Mouse (Mus musculus) intestine, embryonic 16.5 days (tissue): Measurements from ENCODE around the gene Gm20716. TPM values are rescaled to one million over a fixed set of nuclear protein-coding genes. Genes with fewer than 3 reads are reported as not detected.

ENCODE experiments used
- ATAC-seq: fragments of 200-750 bp; cut with Nextera tagmentation; 2 replicates; pipeline ENCODE4 v1.8.0; 2017; ENCODE audit warnings: moderate TSS enrichment, moderate library complexity
- H3K27ac ChIP-seq: fragments of 300-500 bp; sonication (generic); 2 replicates; pipeline ENCODE4 v1.5.1; 2014; ENCODE audit warnings: mild to moderate bottlenecking, low read length
- H3K27me3 ChIP-seq: fragments of 300-500 bp; sonication (generic); replicated peaks from 2 replicates; pipeline ENCODE4 v1.6.1; 2014; ENCODE audit warnings: low read length, control low read depth, mixed read lengths; ENCODE audit not compliant: control insufficient read depth, insufficient read depth
- H3K36me3 ChIP-seq: fragments of 300-500 bp; sonication (generic); 2 replicates; pipeline ENCODE4 v1.6.1; 2014; ENCODE audit warnings: low read length, control low read depth; ENCODE audit not compliant: control insufficient read depth, insufficient read depth
- H3K4me1 ChIP-seq: fragments of 300-500 bp; sonication (generic); 2 replicates; pipeline ENCODE4 v1.6.1; 2014; ENCODE audit warnings: low read length, control low read depth, mixed read lengths; ENCODE audit not compliant: control insufficient read depth, insufficient read depth
- H3K4me2 ChIP-seq: fragments of 300-500 bp; sonication (generic); 2 replicates; pipeline ENCODE4 v1.6.1; 2014; ENCODE audit warnings: low read depth, low read length, control low read depth
- H3K4me3 ChIP-seq: fragments of 300-500 bp; sonication (generic); 2 replicates; pipeline ENCODE4 v1.5.1; 2014; ENCODE audit warnings: mild to moderate bottlenecking, low read length
- H3K9ac ChIP-seq: fragments of 300-500 bp; sonication (generic); 2 replicates; pipeline ENCODE4 v1.6.1; 2014; ENCODE audit warnings: low read depth, low read length
- H3K9me3 ChIP-seq: fragments of 300-500 bp; sonication (generic); 2 replicates; pipeline ENCODE4 v1.6.1; 2016; ENCODE audit warnings: low read length, control low read depth; ENCODE audit not compliant: control insufficient read depth
- WGBS: fragments of 180-500 bp; shearing (Covaris S2); extraction: QIAGEN DNeasy Blood & Tissue Kit; methylation state at CpG from one replicate; pipeline ENCODE4 v1.1.7; 2014; 5-methylcytosine and 5-hydroxymethylcytosine counted together
- polyA plus RNA-seq: library from polyadenylated mRNA; unstranded; fragments of >200 nt; fragmentation: Nextera tagmentation; extraction: Ambion mirVana; gene quantifications from 2 replicates; pipeline ENCODE4 v1.2.1, GENCODE M21; 2015

The Gm20716 gene
- polyA plus RNA-seq, 1 experiment from 2014 or later = 10.2 TPM

DNA sequence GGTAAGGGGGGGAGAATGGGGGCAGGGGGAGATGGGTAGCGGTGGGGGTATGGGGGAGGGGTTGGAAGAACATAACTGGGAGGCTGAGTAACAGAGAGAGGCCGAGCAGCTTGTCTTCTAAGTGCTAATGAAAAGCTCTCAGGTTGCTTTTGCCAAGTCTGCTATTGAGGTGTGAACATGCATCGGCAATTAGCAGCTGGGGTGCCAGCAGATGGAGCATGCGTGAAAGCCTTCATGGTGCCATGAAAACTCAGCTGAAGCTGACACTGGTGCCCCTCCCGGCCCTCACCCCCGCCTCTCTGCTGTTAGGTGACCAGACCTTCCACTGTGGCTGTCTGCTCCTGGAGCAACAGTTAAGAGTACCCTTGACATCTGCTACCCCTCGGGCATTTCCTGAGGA lies 23.7 kb upstream of the Gm20716 start:
- H3K9ac ChIP-seq = no peak overlapping the region
- H3K27ac ChIP-seq = no peak overlapping the region
- 50% methylated on average over 7 of the region's 7 CpGs for WGBS
- no peak overlapping the region for H3K4me2 ChIP-seq
- no peaks in the 10 kb centered on the region for H3K4me1 ChIP-seq
- ATAC-seq = no peak
- H3K36me3 ChIP-seq = no peaks in the 10 kb centered on the region
- no peaks in the 10 kb centered on the region for H3K9me3 ChIP-seq
- no peak overlapping the region for H3K4me3 ChIP-seq
- H3K27me3 ChIP-seq = no peaks in the 10 kb centered on the region

DNA sequence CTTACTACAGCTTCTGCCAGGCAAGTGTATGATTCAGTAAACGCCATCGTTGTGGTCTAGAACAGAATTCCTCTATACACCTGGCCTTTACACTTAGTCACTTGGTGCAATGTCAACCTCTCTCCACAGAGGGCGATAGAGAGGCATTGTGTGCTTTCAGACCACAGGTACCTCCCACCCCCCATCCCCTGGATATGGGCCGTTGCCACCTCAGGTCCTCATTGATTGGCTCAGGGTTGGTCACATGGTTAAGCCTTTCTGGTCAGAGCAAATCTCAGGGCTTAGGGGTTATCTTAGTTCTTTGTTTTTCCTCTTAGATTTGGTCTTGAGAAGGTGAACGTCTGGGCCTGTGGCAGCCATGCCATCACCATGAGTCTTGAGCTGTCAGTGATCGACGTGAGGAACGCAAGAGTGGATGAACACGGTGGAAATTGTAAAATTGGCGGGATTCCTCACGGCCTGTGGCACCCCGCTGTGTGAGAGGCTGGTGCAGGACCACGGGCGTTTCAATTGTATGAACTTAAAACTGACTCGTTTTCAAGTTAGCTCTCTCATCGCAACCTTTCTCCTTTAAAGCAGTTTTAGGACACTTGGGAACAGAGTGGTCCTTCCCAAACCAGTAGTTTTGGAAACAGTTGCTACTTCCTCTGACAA lies 22.6 kb upstream of the Gm20716 start:
- 16% methylated on average over 16 of the region's 16 CpGs for WGBS
- no peaks in the 10 kb centered on the region for H3K27me3 ChIP-seq
- H3K9me3 ChIP-seq = no peaks in the 10 kb centered on the region
- H3K4me3 ChIP-seq = no peak overlapping the region
- no peaks in the 10 kb centered on the region for H3K4me1 ChIP-seq
- no peak for ATAC-seq
- no peak overlapping the region for H3K4me2 ChIP-seq
- no peak overlapping the region for H3K9ac ChIP-seq
- no peak overlapping the region for H3K27ac ChIP-seq
- H3K36me3 ChIP-seq = no peaks in the 10 kb centered on the region

DNA sequence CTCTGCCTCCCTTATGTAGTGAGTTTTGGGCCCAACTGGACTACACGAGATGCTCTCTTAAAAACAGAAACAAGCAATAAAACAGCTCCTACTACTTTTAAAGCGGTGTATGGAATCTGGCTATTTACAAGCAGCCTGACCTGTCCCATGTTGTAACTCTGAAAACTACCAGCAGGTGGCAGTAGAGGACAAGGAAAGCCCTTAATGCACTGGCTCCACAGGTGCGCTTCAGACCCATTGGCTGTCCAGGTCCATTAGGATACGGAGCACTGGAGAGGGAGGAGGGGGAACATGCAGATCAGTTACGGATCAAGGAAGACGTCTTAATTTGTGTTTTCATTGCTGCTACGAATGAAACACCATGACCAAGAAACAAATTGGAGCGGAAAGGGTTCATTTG lies 20.1 kb upstream of the Gm20716 start:
- no peak overlapping the region for H3K4me2 ChIP-seq
- peak; percentile 70 for ATAC-seq
- H3K4me1 ChIP-seq = no peaks in the 10 kb centered on the region
- H3K27ac ChIP-seq = no peak overlapping the region
- H3K4me3 ChIP-seq = no peak overlapping the region
- no peaks in the 10 kb centered on the region for H3K27me3 ChIP-seq
- H3K9me3 ChIP-seq = no peaks in the 10 kb centered on the region
- no peak overlapping the region for H3K9ac ChIP-seq
- no peaks in the 10 kb centered on the region for H3K36me3 ChIP-seq
- WGBS = 18% methylated on average over 8 of the region's 8 CpGs

DNA sequence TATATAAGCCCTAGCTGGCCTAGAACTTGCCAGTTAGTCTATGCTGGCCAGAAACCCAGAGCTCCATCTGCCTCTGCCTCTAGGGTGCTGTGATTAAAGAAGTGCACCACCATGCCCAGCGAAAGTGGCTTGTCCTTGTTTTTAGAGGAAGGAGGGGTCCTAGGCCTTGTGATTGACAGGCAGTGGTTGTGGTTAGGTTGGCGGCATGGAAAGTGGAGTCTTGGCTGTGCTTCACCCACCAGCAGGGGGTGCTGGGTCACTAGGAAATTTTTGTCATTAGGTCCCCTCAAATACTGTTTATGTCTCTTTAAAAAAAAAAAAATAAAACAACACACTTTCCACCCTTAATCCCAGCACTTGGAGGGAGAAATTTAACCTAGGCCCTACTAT lies 18.7 kb upstream of the Gm20716 start:
- Histone ChIP-seq H3K4me3 (no peak overlapping the region), H3K27ac (no peak overlapping the region), H3K9me3 (no peaks in the 10 kb centered on the region), H3K9ac (no peak overlapping the region), H3K27me3 (no peaks in the 10 kb centered on the region), H3K36me3 (no peaks in the 10 kb centered on the region), H3K4me1 (no peaks in the 10 kb centered on the region), H3K4me2 (no peak overlapping the region)
- ATAC-seq = no peak
- 41% methylated on average over 2 of the region's 2 CpGs for WGBS

- no peak overlapping the region for H3K9ac ChIP-seq
- H3K27ac ChIP-seq = no peak overlapping the region
- ATAC-seq = no peak
- no peaks in the 10 kb centered on the region for H3K27me3 ChIP-seq
- H3K9me3 ChIP-seq = no peaks in the 10 kb centered on the region
- H3K4me2 ChIP-seq = no peak overlapping the region
- H3K4me1 ChIP-seq = no peaks in the 10 kb centered on the region
- 79% methylated on average over 8 of the region's 8 CpGs for WGBS
- no peaks in the 10 kb centered on the region for H3K36me3 ChIP-seq
- no peak overlapping the region for H3K4me3 ChIP-seq
These were observed 18.1 kb upstream of the Gm20716 start for GRCm38 (mm10) chr2:168248167-168248855.

DNA sequence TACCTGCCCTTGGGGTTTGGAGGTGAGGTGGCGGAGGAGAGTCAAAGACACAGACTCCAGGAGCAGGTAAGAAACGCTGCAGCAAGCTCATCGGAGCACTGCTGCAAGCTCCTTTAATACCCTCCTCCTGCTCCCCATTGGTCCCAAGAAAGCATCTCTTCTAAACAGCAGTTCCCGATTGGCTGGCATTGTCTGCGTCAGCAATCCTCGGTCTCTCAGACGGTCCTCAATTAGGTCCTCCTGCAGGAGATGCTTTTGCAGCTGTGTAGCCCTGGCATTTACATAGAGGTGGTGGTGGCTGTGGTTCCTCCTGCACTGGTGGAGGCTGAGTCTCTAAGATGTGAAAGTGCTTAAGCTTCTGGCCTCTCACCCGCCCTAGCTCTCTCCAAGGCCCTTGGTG lies 15.4 kb upstream of the Gm20716 start:
- WGBS = 40% methylated on average over 8 of the region's 8 CpGs
- H3K4me1 ChIP-seq = no peaks in the 10 kb centered on the region
- no peak for ATAC-seq

DNA sequence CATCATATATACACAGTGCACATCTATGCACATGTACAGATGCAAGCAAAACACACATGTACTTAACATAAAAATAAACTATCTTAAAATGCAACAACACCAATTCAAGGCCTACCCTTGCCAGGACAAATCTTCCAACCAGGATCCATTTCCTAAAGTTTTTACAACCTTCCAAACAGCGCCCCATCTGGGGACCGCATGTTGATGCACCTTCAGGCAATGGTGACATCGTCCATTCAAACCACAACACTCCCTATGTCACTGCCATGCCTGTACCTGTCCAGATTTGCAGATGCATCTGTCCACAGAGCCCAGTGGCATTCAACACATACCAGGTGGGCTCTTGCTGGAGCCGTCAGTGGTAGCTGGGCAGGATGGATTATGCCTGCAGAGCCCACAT lies 13.1 kb upstream of the Gm20716 start:
- 81% methylated on average over 4 of the region's 4 CpGs for WGBS
- Histone ChIP-seq H3K9me3 (no peaks in the 10 kb centered on the region), H3K4me2 (no peak overlapping the region), H3K4me3 (no peak overlapping the region), H3K4me1 (no peaks in the 10 kb centered on the region), H3K9ac (no peak overlapping the region), H3K36me3 (no peaks in the 10 kb centered on the region), H3K27ac (no peak overlapping the region), H3K27me3 (no peaks in the 10 kb centered on the region)
- no peak for ATAC-seq

More for the DNA sequence above, 15.4 kb upstream of the Gm20716 start:
- Histone ChIP-seq H3K27ac (no peak overlapping the region), H3K4me3 (no peak overlapping the region), H3K9ac (no peak overlapping the region), H3K4me2 (no peak overlapping the region), H3K36me3 (no peaks in the 10 kb centered on the region), H3K27me3 (no peaks in the 10 kb centered on the region), H3K9me3 (no peaks in the 10 kb centered on the region)

- Histone ChIP-seq H3K9me3 (no peaks in the 10 kb centered on the region), H3K27ac (no peak overlapping the region), H3K27me3 (no peaks in the 10 kb centered on the region), H3K4me1 (no peaks in the 10 kb centered on the region), H3K36me3 (no peaks in the 10 kb centered on the region), H3K4me3 (no peak overlapping the region), H3K9ac (no peak overlapping the region), H3K4me2 (no peak overlapping the region)
- no peak for ATAC-seq
These were observed 12.7 kb upstream of the Gm20716 start for GRCm38 (mm10) chr2:168242841-168243240.

DNA sequence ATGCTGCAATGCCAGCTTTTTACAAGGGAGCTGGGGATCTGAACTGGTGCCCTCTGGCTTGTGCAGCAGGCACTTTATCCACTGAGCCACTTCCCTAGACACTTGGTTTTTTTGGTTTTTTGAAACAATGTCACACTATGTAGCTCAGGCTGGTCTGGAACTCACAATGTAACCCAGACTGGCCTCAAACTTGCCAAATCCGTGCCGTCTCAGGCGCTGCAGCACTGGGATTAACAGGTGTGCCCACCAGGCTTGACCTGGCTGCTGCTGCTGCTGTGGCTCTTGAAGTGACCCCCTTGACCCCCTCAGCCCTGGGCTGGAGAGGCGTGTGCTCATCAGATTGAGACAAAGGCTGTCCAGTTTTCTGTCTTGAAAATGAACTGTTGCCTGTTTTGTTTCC lies 8.2 kb upstream of the Gm20716 start:
- WGBS = 85% methylated on average over 4 of the region's 4 CpGs
- H3K27ac ChIP-seq = no peak overlapping the region
- H3K36me3 ChIP-seq = 0 out of 2 replicates have a peak, but pooled peaks cover 8% of the 10 kb centered on the region
- ATAC-seq = no peak
- H3K27me3 ChIP-seq = no peaks in the 10 kb centered on the region
- H3K4me2 ChIP-seq = no peak overlapping the region
- H3K4me1 ChIP-seq = no peaks in the 10 kb centered on the region
- H3K4me3 ChIP-seq = no peak overlapping the region
- no peak overlapping the region for H3K9ac ChIP-seq
- H3K9me3 ChIP-seq = no peaks in the 10 kb centered on the region

GRCm38 (mm10) chr2:168233286-168233685 lies 3.1 kb upstream of the Gm20716 start:
- 86% methylated on average over 5 of the region's 5 CpGs for WGBS
- Histone ChIP-seq H3K36me3 (0 out of 2 replicates have a peak, but pooled peaks cover 8% of the 10 kb centered on the region), H3K4me1 (peaks cover 26% of the 10 kb centered on the region), H3K9ac (no peak overlapping the region), H3K27ac (no peak overlapping the region), H3K9me3 (no peaks in the 10 kb centered on the region), H3K4me2 (no peak overlapping the region), H3K27me3 (no peaks in the 10 kb centered on the region), H3K4me3 (no peak overlapping the region)
- ATAC-seq = no peak
